Mouse (Mus musculus) c-Kit-positive CD71-positive TER-119-positive erythroid progenitor cells, embryonic 14.5 days (primary cell): ENCODE measurements around the gene Cldn19.

Source experiments
- DNase-seq: peaks from one replicate; pipeline ENCODE4 v3.0.0-alpha.2; 2013; ENCODE audit warnings: low spot score

The Cldn19 gene

GRCm38 (mm10) chr4:119255351-119255750, at the start of gene Cldn19:
Cldn19 (plus strand) TSS chr4:119255414.
- no peak for DNase-seq

- DNase-seq, result no peak
Measured at GRCm38 (mm10) chr4:119216667-119217066, 38.5 kb upstream of the Cldn19 start.

GRCm38 (mm10) chr4:119218169-119218568, 37.0 kb upstream of the Cldn19 start, which contains the start of gene Tmem269:
Tmem269 (minus strand) TSS chr4:119218217.
- no peak for DNase-seq

GRCm38 (mm10) chr4:119223696-119224095, 31.5 kb upstream of the Cldn19 start:
- DNase-seq, result peak; percentile 72

GRCm38 (mm10) chr4:119224534-119224933, 30.7 kb upstream of the Cldn19 start:
- no peak for DNase-seq

- no peak for DNase-seq
Measured at GRCm38 (mm10) chr4:119225719-119226118, 29.5 kb upstream of the Cldn19 start.

GRCm38 (mm10) chr4:119226751-119227150, 28.5 kb upstream of the Cldn19 start:
- DNase-seq, result peak; percentile 42

- peak; percentile 100 for DNase-seq
Measured at GRCm38 (mm10) chr4:119232410-119233255, 22.6 kb upstream of the Cldn19 start, which contains the start of the genes AU022252 and P3h1. AU022252 (minus strand) TSS chr4:119232712. P3h1 (plus strand) TSS chr4:119232915.

- peak; percentile 21 for DNase-seq
Measured at GRCm38 (mm10) chr4:119233256-119233901, 21.8 kb upstream of the Cldn19 start.

GRCm38 (mm10) chr4:119234348-119234747, 20.9 kb upstream of the Cldn19 start:
- no peak for DNase-seq

GRCm38 (mm10) chr4:119238661-119239060, 16.6 kb upstream of the Cldn19 start:
- DNase-seq, result peak; percentile 10

GRCm38 (mm10) chr4:119239181-119239682, 16.0 kb upstream of the Cldn19 start:
- DNase-seq, result peak; percentile 73

GRCm38 (mm10) chr4:119241664-119242063, 13.6 kb upstream of the Cldn19 start:
- no peak for DNase-seq

GRCm38 (mm10) chr4:119242571-119242970, 12.6 kb upstream of the Cldn19 start:
- DNase-seq, result no peak

GRCm38 (mm10) chr4:119244468-119245240, 10.6 kb upstream of the Cldn19 start:
- DNase-seq, result no peak

GRCm38 (mm10) chr4:119245556-119245955, 9.7 kb upstream of the Cldn19 start:
- DNase-seq, result no peak

GRCm38 (mm10) chr4:119245961-119246360, 9.3 kb upstream of the Cldn19 start:
- no peak for DNase-seq

GRCm38 (mm10) chr4:119246688-119247225, 8.5 kb upstream of the Cldn19 start:
- no peak for DNase-seq

- peak; percentile 50 for DNase-seq
Measured at GRCm38 (mm10) chr4:119247462-119248235, 7.6 kb upstream of the Cldn19 start.

- DNase-seq, result no peak
Measured at GRCm38 (mm10) chr4:119248407-119248965, 6.7 kb upstream of the Cldn19 start.
